Mouse (Mus musculus) MEL (cell line): ENCODE results near the gene Bicdl1.

Experiments used
- CTCF ChIP-seq, 3 experiments: IDR thresholded peaks in 2 of 3; conservative IDR thresholded peaks in 1 of 3; 2 replicates each; pipeline ENCODE4 v1.5.1; 2011 to 2012; ENCODE audit warnings: low read length in 3 of 3, low read depth in 2 of 3, mild to moderate bottlenecking in 2 of 3, improper control_type of control experiment in 1 of 3, inconsistent platforms in 1 of 3, mixed read lengths in 1 of 3, moderate library complexity in 1 of 3; ENCODE audit not compliant: control insufficient read depth in 1 of 3, insufficient read depth in 1 of 3, poor library complexity in 1 of 3, severe bottlenecking in 1 of 3
- E2F4 ChIP-seq: IDR thresholded peaks from 2 replicates; pipeline ENCODE4 v1.6.1; 2011; ENCODE audit warnings: low read depth, low read length, improper control_type of control experiment, borderline replicate concordance
- ELF1 ChIP-seq: IDR thresholded peaks from 2 replicates; pipeline ENCODE4 v1.6.1; 2014; ENCODE audit warnings: low read depth, mild to moderate bottlenecking, inconsistent platforms, low read length, improper control_type of control experiment, moderate library complexity
- JUND ChIP-seq: IDR thresholded peaks from 2 replicates; pipeline ENCODE4 v1.6.1; 2011; ENCODE audit warnings: low read depth, mild to moderate bottlenecking, improper control_type of control experiment, low read length
- KAT2A ChIP-seq: conservative IDR thresholded peaks from 2 replicates; pipeline ENCODE4 v1.6.1; 2012; ENCODE audit warnings: low read depth, low read length, improper control_type of control experiment, inconsistent platforms
- MAFK ChIP-seq: IDR thresholded peaks from 2 replicates; pipeline ENCODE4 v1.6.1; 2011; ENCODE audit warnings: low read depth, mild to moderate bottlenecking, low read length, improper control_type of control experiment, borderline replicate concordance
- NELFE ChIP-seq: IDR thresholded peaks from 2 replicates; pipeline ENCODE4 v1.6.1; 2011; ENCODE audit warnings: low read depth, low read length, improper control_type of control experiment
- NRF1 ChIP-seq: IDR thresholded peaks from 2 replicates; pipeline ENCODE4 v1.6.1; 2014; ENCODE audit warnings: low read depth, mild to moderate bottlenecking, inconsistent platforms, low read length, improper control_type of control experiment, moderate library complexity; ENCODE audit not compliant: poor library complexity, insufficient read depth, severe bottlenecking
- POLR2A ChIP-seq, 2 experiments: IDR thresholded peaks; 2 replicates each; pipeline ENCODE4 v1.6.1; 2011 to 2012; ENCODE audit warnings: low read length in 2 of 2, mild to moderate bottlenecking in 2 of 2, control low read depth in 1 of 2, improper control_type of control experiment in 1 of 2, low read depth in 1 of 2, moderate library complexity in 1 of 2; ENCODE audit not compliant: control insufficient read depth in 1 of 2, insufficient read depth in 1 of 2, poor library complexity in 1 of 2
- POLR2AphosphoS2 ChIP-seq: IDR thresholded peaks from 2 replicates; pipeline ENCODE4 v1.6.1; 2011; ENCODE audit warnings: low read length, improper control_type of control experiment
- SMC3 ChIP-seq: IDR thresholded peaks from 2 replicates; pipeline ENCODE4 v1.6.1; 2011; ENCODE audit warnings: low read depth, low read length, improper control_type of control experiment
- TCF12 ChIP-seq: IDR thresholded peaks from 2 replicates; pipeline ENCODE4 v1.6.1; 2014; ENCODE audit warnings: low read depth, mild to moderate bottlenecking, inconsistent platforms, low read length, improper control_type of control experiment, moderate library complexity
- ZKSCAN1 ChIP-seq: IDR thresholded peaks from 2 replicates; pipeline ENCODE4 v1.6.1; 2012; ENCODE audit warnings: low read depth, mild to moderate bottlenecking, inconsistent platforms, low read length, improper control_type of control experiment, moderate library complexity

DNA sequence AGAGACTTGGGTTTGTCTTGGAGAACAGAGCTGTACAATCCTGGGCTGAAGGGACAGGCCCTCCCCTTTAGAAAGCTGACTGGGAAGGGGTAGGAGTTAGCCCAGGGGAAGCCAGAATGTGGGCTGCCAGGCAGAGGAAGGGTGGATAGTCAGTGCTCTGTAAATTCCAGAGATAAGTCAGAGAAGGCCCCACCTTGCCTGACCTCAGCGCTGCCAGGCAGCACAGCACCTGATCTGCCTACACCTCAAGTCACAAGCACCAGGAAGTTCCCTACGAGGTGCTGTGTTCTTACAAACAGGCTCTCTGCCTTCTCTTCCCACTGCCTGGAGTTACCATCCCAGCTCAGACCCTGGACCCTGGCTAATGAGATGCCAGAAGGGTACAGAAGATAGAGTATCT, 61.0 kb downstream of the Bicdl1 start:
- TF ChIP-seq CTCF (IDR thresholded peaks at IDR 0.05 in 2 of 3, conservative IDR thresholded peaks at IDR 0.05 in 1 of 3; ENCODE audit: control insufficient read depth in 1 of 3, insufficient read depth in 1 of 3, low read depth in 2 of 3, low read length in 3 of 3, poor library complexity in 1 of 3, severe bottlenecking in 1 of 3) (no peak), POLR2A (IDR thresholded peaks at IDR 0.05; ENCODE audit: control insufficient read depth in 1 of 2, insufficient read depth in 1 of 2, low read depth in 1 of 2, low read length in 2 of 2, poor library complexity in 1 of 2) (no peak), TCF12 (no peak), NELFE (no peak), MAFK (no peak), JUND (no peak), KAT2A (no peak), ZKSCAN1 (no peak), NRF1 (no peak), E2F4 (no peak), ELF1 (no peak), POLR2AphosphoS2 (no peak), SMC3 (no peak)
